Mouse (Mus musculus) lung, embryonic 15.5 days (tissue): ENCODE measurements around the gene Gucy2d. TPM values are rescaled to one million over a fixed set of nuclear protein-coding genes. Genes with fewer than 3 reads are reported as not detected.

Source experiments
- polyA plus RNA-seq: library from polyadenylated mRNA; unstranded; fragments of >200 nt; fragmentation: Nextera tagmentation; extraction: Ambion mirVana; gene quantifications from 2 replicates; pipeline ENCODE4 v1.2.1, GENCODE M21; 2015

The Gucy2d gene
- polyA plus RNA-seq, 1 experiment from 2014 or later: not detected

Other genes with a start within 250 kb of the Gucy2d start
- gene B3gnt6, start 240.9 kb upstream of the Gucy2d start, polyA plus RNA-seq: 0.15 and 0.21 TPM in 2 replicates
- 26.0 and 28.3 TPM in 2 replicates for gene Acer3, start 119.2 kb upstream of the Gucy2d start, polyA plus RNA-seq
- gene Tsku, start 79.1 kb upstream of the Gucy2d start, polyA plus RNA-seq: 9.0 and 9.1 TPM in 2 replicates
- gene Lrrc32, start 48.9 kb downstream of the Gucy2d start, polyA plus RNA-seq: 4.8 and 5.5 TPM in 2 replicates
- 23.4 and 25.6 TPM in 2 replicates for gene Emsy, start 216.4 kb downstream of the Gucy2d start, polyA plus RNA-seq